Mouse (Mus musculus): ENCODE measurements around the gene Ccdc170.
"Not testable (repeated sequence)": the region's sequence is repeated elsewhere in the genome, so short reads cannot be mapped to it uniquely, and the experiment has no call there.

The Ccdc170 gene

DNA sequence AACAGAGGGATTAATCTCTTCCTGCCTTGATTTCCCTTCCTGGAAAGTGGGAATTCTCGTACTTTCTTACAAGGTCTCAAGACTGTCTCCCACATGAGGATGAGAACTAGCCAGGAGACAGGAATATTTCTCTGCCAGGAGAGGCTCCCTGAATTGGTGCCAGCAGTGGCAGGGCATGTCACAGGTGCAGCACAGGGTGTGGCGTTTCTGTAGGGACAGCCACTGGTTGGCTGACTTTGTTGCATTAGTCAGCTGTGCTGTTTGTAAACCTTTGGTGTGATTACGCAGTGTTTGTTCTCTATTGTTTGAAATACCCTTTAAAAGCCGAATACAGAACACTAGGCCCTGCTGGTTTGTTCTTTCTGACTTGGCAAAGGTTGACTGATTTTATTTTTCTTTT lies 117.3 kb downstream of the Ccdc170 start:
- no peak for DNase-seq (ENCODE audit: low read depth, low spot score)

DNA sequence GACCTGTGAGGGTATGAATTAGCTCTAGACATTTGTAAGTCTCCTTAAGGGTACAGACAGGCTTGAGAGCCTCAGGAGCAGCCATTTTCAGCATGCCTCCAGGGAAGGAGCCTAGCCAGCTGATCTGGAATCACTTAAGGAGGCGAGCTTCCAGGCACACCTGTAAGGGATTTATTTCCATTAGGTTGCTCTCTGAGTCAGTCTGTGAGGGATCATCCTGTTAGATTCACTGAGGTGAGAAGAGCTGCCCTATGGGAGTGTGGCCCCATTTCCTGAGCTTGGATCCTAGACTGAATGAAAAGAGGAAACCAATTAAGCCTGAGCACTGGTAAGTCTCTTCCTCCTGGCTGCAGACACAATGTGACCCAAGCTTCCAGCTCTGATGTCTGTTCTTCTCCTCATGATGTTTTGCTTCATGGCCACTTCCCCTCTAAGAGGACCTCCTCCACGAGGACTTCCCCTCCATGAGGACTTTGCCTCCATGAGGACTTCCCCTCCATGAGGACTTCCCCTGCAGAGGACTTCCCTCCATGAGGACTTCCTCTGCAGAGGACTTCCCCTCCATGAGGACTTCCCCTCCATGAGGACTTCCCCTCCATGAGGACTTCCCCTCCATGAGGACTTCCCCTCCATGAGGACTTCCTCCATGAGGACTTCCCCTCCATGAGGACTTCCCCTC lies 118.6 kb downstream of the Ccdc170 start:
- DNase-seq (ENCODE audit: low read depth, low spot score): no peak

DNA sequence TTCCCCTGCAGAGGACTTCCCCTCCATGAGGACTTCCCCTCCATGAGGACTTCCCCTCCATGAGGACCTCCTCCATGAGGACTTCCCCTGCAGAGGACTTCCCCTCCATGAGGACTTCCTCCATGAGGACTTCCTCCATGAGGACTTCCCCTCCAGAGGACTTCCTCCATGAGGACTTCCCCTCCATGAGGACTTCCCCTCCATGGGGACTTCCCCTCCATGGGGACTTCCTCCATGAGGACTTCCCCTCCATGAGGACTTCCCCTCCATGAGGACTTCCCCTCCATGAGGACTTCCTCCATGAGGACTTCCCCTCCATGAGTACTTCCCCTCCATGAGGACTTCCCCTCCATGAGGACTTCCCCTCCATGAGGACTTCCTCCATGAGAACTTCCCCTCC lies 119.3 kb downstream of the Ccdc170 start:
- DNase-seq (ENCODE audit: low read depth, low spot score): not testable (repeated sequence)

DNA sequence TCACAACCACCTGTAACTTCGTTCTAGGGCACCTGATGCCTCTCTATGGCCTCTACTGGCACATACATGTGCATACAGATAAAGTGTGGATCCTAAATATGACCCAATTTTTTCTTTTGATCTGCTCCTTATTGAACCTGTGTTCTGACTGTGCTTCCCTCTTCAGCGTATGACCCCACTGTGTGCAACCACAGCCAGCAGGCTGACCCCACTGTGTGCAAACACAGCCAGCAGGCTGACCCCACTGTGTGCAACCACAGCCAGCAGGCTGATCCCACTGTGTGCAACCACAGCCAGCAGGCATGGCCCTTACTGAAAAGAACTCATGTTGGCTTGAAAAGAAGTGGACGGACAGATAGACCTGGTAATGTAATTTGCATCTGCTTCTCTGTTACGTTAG lies 120.2 kb downstream of the Ccdc170 start:
- no peak for DNase-seq (ENCODE audit: low read depth, low spot score)

DNA sequence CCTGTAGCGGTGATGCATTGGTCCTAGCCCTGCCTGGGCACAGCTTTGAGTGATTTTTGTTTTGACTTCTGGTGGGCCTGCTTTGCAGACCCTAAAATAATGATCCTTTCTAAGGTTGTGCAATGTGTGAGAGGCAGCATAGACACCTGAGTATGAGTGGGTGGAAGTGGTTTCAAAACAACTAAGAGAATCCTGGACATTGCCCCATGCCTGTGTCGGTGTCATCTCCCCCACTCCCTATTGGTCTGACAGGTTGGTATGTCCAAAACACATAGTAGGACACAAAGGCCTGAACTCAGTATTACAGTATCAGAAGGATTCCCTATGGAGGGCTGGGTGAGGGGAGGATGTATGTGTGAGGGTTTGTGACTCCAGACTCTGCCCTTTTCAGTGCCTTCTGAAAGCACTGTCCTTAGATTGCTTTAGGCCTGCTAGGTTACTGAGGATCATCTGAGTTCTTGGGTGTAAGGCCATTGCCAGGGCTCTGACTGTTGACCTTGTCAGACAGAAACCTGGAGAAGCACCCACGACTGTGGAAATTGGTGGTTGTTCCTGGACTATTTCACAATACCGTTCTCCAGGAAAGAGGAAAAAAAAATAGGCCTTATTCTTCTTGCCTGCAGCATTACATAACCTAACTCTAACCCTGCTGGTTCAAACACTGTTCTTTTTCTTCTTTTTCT lies 122.4 kb downstream of the Ccdc170 start:
- DNase-seq (ENCODE audit: low read depth, low spot score): no peak

DNA sequence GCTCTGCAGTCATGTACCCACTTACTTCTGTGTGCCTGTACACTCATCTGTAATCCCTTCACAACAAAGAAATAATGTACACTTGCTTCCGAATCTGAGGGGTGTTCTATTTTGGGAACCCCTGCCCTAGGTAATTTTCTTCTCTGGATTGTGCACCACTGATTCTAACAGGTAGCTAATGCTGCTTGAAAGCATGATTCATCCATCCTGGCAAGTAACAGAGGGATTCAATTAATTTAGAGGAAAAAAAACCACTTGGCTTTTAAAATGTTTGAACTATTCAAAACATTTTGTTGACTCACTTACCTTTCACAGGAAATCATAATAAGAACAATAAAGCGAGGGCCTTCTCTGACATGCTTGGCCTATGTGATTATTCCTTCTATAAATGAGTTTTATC lies 127.9 kb downstream of the Ccdc170 start:
- no peak for DNase-seq (ENCODE audit: low read depth, low spot score)

DNA sequence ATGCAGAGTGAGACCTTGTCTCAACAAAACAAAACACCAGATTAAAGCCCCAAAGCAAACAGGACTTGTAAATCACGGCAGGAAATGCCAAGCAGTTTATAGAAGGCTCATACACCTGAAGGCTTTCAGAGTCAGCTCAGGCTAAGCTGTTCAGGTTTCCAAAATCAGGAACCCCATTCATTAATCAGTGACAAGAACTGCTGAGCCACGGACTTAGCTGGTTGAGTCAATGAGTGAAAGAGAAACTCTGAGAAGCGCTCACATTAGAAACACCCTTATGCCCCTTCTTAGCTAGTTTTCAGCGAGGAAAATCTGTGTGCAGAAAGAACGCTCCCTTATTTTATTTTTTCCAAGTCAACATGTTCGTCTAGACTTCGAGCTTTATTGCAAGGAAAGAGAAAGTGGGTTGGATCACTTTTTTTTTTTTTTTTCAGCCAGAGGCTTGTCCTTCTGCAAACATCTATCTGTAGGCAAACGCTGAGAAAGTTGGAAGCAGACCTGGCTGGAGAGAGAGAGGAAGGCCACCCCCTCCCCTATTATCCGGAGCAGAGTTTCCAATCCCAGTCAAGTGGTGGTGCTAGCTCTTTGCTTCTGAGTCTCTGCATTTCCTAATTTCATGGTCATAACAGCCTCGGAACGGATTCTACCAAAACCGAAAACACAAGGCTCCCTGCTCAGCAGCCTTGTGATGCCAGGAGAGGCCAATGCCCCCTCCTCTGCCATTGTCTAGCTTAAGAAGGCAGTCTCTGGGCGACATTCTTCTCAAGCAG lies 129.3 kb downstream of the Ccdc170 start, which contains the start of gene Esr1:
Gene Esr1, plus strand, starts transcription at position 208 of the 770 bp plus-strand sequence.
- DNase-seq (ENCODE audit: low read depth, low spot score): no peak
